Mouse (Mus musculus) ES-Bruce4 (cell line): ENCODE data around the gene Tead3. TPM values are rescaled to one million over a fixed set of nuclear protein-coding genes. Genes with fewer than 3 reads are reported as not detected.

ENCODE experiments used
- H3K27ac ChIP-seq: 2 replicates; pipeline ENCODE4 v1.5.1; 2012; ENCODE audit warnings: low read length, inconsistent platforms; ENCODE audit not compliant: insufficient read depth
- H3K27me3 ChIP-seq: 2 replicates; pipeline ENCODE4 v1.6.1; 2012; ENCODE audit warnings: mild to moderate bottlenecking, low read length, inconsistent platforms; ENCODE audit not compliant: control insufficient read depth, poor library complexity, insufficient read depth, severe bottlenecking
- H3K36me3 ChIP-seq: 2 replicates; pipeline ENCODE4 v1.6.1; 2012; ENCODE audit warnings: inconsistent platforms, mild to moderate bottlenecking, low read length, moderate library complexity; ENCODE audit not compliant: control insufficient read depth, poor library complexity, insufficient read depth, severe bottlenecking
- H3K4me1 ChIP-seq: one replicate; pipeline ENCODE4 v1.8.1; 2011; ENCODE audit warnings: low read length; ENCODE audit not compliant: control insufficient read depth, insufficient read depth
- H3K4me3 ChIP-seq: 2 replicates; pipeline ENCODE4 v1.5.1; 2011; ENCODE audit warnings: low read depth, mild to moderate bottlenecking, low read length
- H3K9ac ChIP-seq: 2 replicates; pipeline ENCODE4 v1.6.1; 2012; ENCODE audit warnings: low read depth, mild to moderate bottlenecking, inconsistent platforms; ENCODE audit not compliant: poor library complexity, severe bottlenecking
- H3K9me3 ChIP-seq: replicated peaks from 2 replicates; pipeline ENCODE4 v1.6.1; 2012; ENCODE audit warnings: mild to moderate bottlenecking, low read length, inconsistent platforms; ENCODE audit not compliant: control insufficient read depth, poor library complexity, insufficient read depth, severe bottlenecking
- CTCF ChIP-seq: IDR thresholded peaks from one replicate; pipeline ENCODE4 v1.8.1; 2011; ENCODE audit warnings: low read depth, low read length
- EP300 ChIP-seq: IDR thresholded peaks from 2 replicates; pipeline ENCODE4 v1.6.1; 2011; ENCODE audit warnings: low read depth, low read length; ENCODE audit not compliant: insufficient read depth
- POLR2A ChIP-seq: IDR thresholded peaks from one replicate; pipeline ENCODE4 v1.8.1; 2011; ENCODE audit warnings: low read length; ENCODE audit not compliant: insufficient read depth
- polyA plus RNA-seq: library from polyadenylated mRNA; stranded (reverse); fragments of >200 nt; gene quantifications from 2 replicates; pipeline ENCODE4 v1.2.4, GENCODE M21; 2011; ENCODE audit warnings: low read depth; ENCODE audit not compliant: missing spikeins, insufficient read depth, insufficient read length

The Tead3 gene
- polyA plus RNA-seq: 28.6 and 31.9 TPM in 2 replicates

- Histone ChIP-seq H3K27ac (peak within 1 kb of the TSS; percentile 85), H3K4me1 (no peaks in the 10 kb centered on the region), H3K9me3 (no peaks in the 10 kb centered on the region), H3K4me3 (peak within 1 kb of the TSS; percentile 82), H3K9ac (peak within 1 kb of the TSS; percentile 86), H3K27me3 (no peaks in the 10 kb centered on the region), H3K36me3 (no peaks in the 10 kb centered on the region)
- TF ChIP-seq POLR2A (peak; percentile 16), EP300 (no peak), CTCF (no peak)
These were observed at the start of gene Tead3 for GRCm38 (mm10) chr17:28350466-28351352. Tead3 (minus strand) TSS chr17:28350817.

GRCm38 (mm10) chr17:28394994-28395393 is 44.4 kb upstream of the Tead3 start:
- Histone ChIP-seq H3K27ac (no peak overlapping the region), H3K9me3 (no peaks in the 10 kb centered on the region), H3K36me3 (peaks cover 5% of the 10 kb centered on the region; the same call in 1 of the 2 replicates), H3K27me3 (no peaks in the 10 kb centered on the region), H3K4me1 (no peaks in the 10 kb centered on the region), H3K9ac (no peak overlapping the region), H3K4me3 (no peak overlapping the region)
- TF ChIP-seq EP300 (no peak), POLR2A (no peak), CTCF (no peak)

GRCm38 (mm10) chr17:28394051-28394765 is 43.6 kb upstream of the Tead3 start:
- no peaks in the 10 kb centered on the region for H3K27me3 ChIP-seq
- TF ChIP-seq EP300: no peak
- no peak for TF ChIP-seq CTCF
- no peak for TF ChIP-seq POLR2A
- no peak overlapping the region for H3K9ac ChIP-seq
- H3K36me3 ChIP-seq: peaks cover 4% of the 10 kb centered on the region; the same call in 1 of the 2 replicates
- no peaks in the 10 kb centered on the region for H3K4me1 ChIP-seq
- no peak overlapping the region for H3K27ac ChIP-seq
- no peaks in the 10 kb centered on the region for H3K9me3 ChIP-seq
- H3K4me3 ChIP-seq: no peak overlapping the region

- Histone ChIP-seq H3K9ac (peak overlapping the region; percentile 21), H3K27ac (no peak overlapping the region), H3K9me3 (no peaks in the 10 kb centered on the region), H3K4me1 (no peaks in the 10 kb centered on the region), H3K36me3 (no peaks in the 10 kb centered on the region), H3K27me3 (no peaks in the 10 kb centered on the region), H3K4me3 (peak overlapping the region; percentile 45)
- no peak for TF ChIP-seq EP300
- TF ChIP-seq POLR2A: no peak
These were observed 41.2 kb upstream of the Tead3 start for GRCm38 (mm10) chr17:28391568-28392432.

- no peaks in the 10 kb centered on the region for H3K4me1 ChIP-seq
- H3K9ac ChIP-seq: no peak overlapping the region
- H3K9me3 ChIP-seq: no peaks in the 10 kb centered on the region
- TF ChIP-seq EP300 (no peak), POLR2A (no peak), CTCF (no peak)
- no peak overlapping the region for H3K27ac ChIP-seq
- H3K36me3 ChIP-seq: no peaks in the 10 kb centered on the region
- no peak overlapping the region for H3K4me3 ChIP-seq
- no peaks in the 10 kb centered on the region for H3K27me3 ChIP-seq
These were observed 37.9 kb upstream of the Tead3 start for GRCm38 (mm10) chr17:28388534-28388933.
